Mouse (Mus musculus): ENCODE measurements around the gene Acsm2.
A peak's percentile ranks its signal among the peaks of the same experiment; 100 is the strongest.

GRCm38 (mm10) chr7:119519654-119520053 is 34.5 kb upstream of the Acsm2 start:
- TF ChIP-seq CTCF (IDR thresholded peaks at IDR 0.05; ENCODE audit: insufficient read depth, low read depth, low read length) (peak; percentile 83; the same call in 1 of the 2 replicates), POLR2A (IDR thresholded peaks at IDR 0.05; ENCODE audit: insufficient read depth, low read depth, low read length) (no peak)

All from olfactory bulb, adult 2 months (tissue).